Mouse (Mus musculus): ENCODE results near the gene Edrf1. TPM values are rescaled to one million over a fixed set of nuclear protein-coding genes. Genes with fewer than 3 reads are reported as not detected.
"Not testable (repeated sequence)": the region's sequence is repeated elsewhere in the genome, so short reads cannot be mapped to it uniquely, and the experiment has no call there.

Edrf1 gene
- total and polyA plus RNA-seq, 2 experiments from 2014 or later, result 10.5 to 25.6 TPM

GRCm38 (mm10) chr7:133683626-133684025 is 46.3 kb downstream of the Edrf1 start:
- TF ChIP-seq CTCF (IDR thresholded peaks at IDR 0.05), result no peak
- no peak for DNase-seq (ENCODE audit: low spot score)
- no peak overlapping the region for H3K9ac ChIP-seq (replicated peaks; ENCODE audit: low read length, poor library complexity, severe bottlenecking)
- no peak overlapping the region for H3K27ac ChIP-seq (ENCODE audit: low read depth, low read length)
- no peaks in the 10 kb centered on the region for H3K27me3 ChIP-seq (ENCODE audit: insufficient read depth, low read length)
- H3K36me3 ChIP-seq (ENCODE audit: insufficient read depth, low read length), result peaks cover 6% of the 10 kb centered on the region; the same call in 1 of the 2 replicates
- ATAC-seq (ENCODE audit: low FRiP score), result no peak
- H3K4me3 ChIP-seq (ENCODE audit: low read depth, low read length), result no peak overlapping the region
- no peak overlapping the region for H3K4me2 ChIP-seq (ENCODE audit: low read depth, low read length, poor library complexity, severe bottlenecking)
- 77% methylated on average over 5 of the region's 5 CpGs for WGBS
- no peaks in the 10 kb centered on the region for H3K4me1 ChIP-seq (ENCODE audit: insufficient read depth, low read length)
- 0 out of 2 replicates have a peak, but pooled peaks cover 4% of the 10 kb centered on the region for H3K9me3 ChIP-seq (ENCODE audit: low read length)

GRCm38 (mm10) chr7:133684110-133684509 is 46.8 kb downstream of the Edrf1 start:
- peak; percentile 60 for TF ChIP-seq CTCF (IDR thresholded peaks at IDR 0.05)
- no peaks in the 10 kb centered on the region for H3K4me1 ChIP-seq (ENCODE audit: insufficient read depth, low read length)
- H3K4me3 ChIP-seq (ENCODE audit: low read depth, low read length), result no peak overlapping the region
- H3K9ac ChIP-seq (replicated peaks; ENCODE audit: low read length, poor library complexity, severe bottlenecking), result no peak overlapping the region
- 0 out of 2 replicates have a peak, but pooled peaks cover 4% of the 10 kb centered on the region for H3K9me3 ChIP-seq (ENCODE audit: low read length)
- DNase-seq (ENCODE audit: low spot score), result no peak
- H3K4me2 ChIP-seq (ENCODE audit: low read depth, low read length, poor library complexity, severe bottlenecking), result no peak overlapping the region
- H3K27ac ChIP-seq (ENCODE audit: low read depth, low read length), result no peak overlapping the region
- ATAC-seq (ENCODE audit: low FRiP score), result no peak
- no peaks in the 10 kb centered on the region for H3K27me3 ChIP-seq (ENCODE audit: insufficient read depth, low read length)
- peaks cover 11% of the 10 kb centered on the region; the same call in 1 of the 2 replicates for H3K36me3 ChIP-seq (ENCODE audit: insufficient read depth, low read length)
- 81% methylated on average over 5 of the region's 5 CpGs for WGBS

- WGBS, result 97% methylated on average over 6 of the region's 6 CpGs
- ATAC-seq (ENCODE audit: low FRiP score) (no peak), DNase-seq (ENCODE audit: low spot score) (no peak)
- H3K9ac ChIP-seq (replicated peaks; ENCODE audit: low read length, poor library complexity, severe bottlenecking), result no peak overlapping the region
- H3K27me3 ChIP-seq (ENCODE audit: insufficient read depth, low read length), result no peaks in the 10 kb centered on the region
- no peak overlapping the region for H3K4me2 ChIP-seq (ENCODE audit: low read depth, low read length, poor library complexity, severe bottlenecking)
- H3K9me3 ChIP-seq (ENCODE audit: low read length), result 0 out of 2 replicates have a peak, but pooled peaks cover 4% of the 10 kb centered on the region
- no peak for TF ChIP-seq CTCF (IDR thresholded peaks at IDR 0.05)
- H3K27ac ChIP-seq (ENCODE audit: low read depth, low read length), result no peak overlapping the region
- no peaks in the 10 kb centered on the region for H3K4me1 ChIP-seq (ENCODE audit: insufficient read depth, low read length)
- peaks cover 17% of the 10 kb centered on the region; the same call in 1 of the 2 replicates for H3K36me3 ChIP-seq (ENCODE audit: insufficient read depth, low read length)
- H3K4me3 ChIP-seq (ENCODE audit: low read depth, low read length), result no peak overlapping the region
These were observed 47.4 kb downstream of the Edrf1 start for GRCm38 (mm10) chr7:133684701-133685100.

- not testable (repeated sequence) for H3K27ac ChIP-seq (ENCODE audit: low read depth, low read length); H3K4me2 ChIP-seq (ENCODE audit: low read depth, low read length, poor library complexity, severe bottlenecking); H3K27me3 ChIP-seq (ENCODE audit: insufficient read depth, low read length); H3K4me3 ChIP-seq (ENCODE audit: low read depth, low read length); H3K9ac ChIP-seq (replicated peaks; ENCODE audit: low read length, poor library complexity, severe bottlenecking); ATAC-seq (ENCODE audit: low FRiP score); DNase-seq (ENCODE audit: low spot score); H3K4me1 ChIP-seq (ENCODE audit: insufficient read depth, low read length); H3K9me3 ChIP-seq (ENCODE audit: low read length)
- peaks cover 21% of the 10 kb centered on the region; the same call in 1 of the 2 replicates for H3K36me3 ChIP-seq (ENCODE audit: insufficient read depth, low read length)
These were observed 48.3 kb downstream of the Edrf1 start for GRCm38 (mm10) chr7:133685644-133686043.

DNA sequence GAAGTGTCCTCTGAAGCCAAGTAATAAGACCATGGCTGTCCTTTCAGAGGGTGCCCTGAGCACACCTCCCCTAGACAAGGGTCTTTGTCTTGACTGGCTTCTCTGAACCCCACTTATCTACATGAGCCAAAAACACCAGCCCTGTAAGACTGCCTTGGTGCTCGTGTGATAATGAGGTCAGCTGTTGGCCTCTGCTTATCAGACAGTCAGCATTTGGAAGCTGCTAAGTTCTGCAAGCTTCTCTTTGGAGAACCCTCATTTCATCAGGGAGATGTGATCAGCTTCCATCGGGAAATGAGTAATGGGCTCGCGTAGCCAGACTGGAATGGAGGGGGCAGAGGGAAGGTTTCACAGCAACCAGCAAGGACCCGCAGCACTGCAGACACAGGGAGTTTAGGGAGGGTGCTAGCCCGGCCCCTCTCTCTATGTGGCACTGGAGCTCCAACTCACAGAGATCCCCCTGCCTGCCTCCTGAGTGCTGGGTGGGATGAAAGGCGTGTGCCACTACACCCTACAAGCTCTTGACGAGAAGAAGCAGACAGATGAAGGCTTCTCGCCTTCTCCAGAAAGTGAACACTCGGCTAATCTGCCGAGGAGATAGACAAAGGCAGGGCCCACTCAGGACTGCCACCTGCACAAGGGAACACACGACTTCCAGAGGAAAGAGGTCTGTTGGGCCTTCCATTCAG is 60.8 kb downstream of the Edrf1 start:
- H3K4me3 ChIP-seq (ENCODE audit: low read depth, low read length), result no peak overlapping the region
- H3K36me3 ChIP-seq (ENCODE audit: insufficient read depth, low read length), result peaks cover 18% of the 10 kb centered on the region
- no peak for TF ChIP-seq CTCF (IDR thresholded peaks at IDR 0.05)
- H3K4me2 ChIP-seq (ENCODE audit: low read depth, low read length, poor library complexity, severe bottlenecking), result no peak overlapping the region
- no peak overlapping the region for H3K9ac ChIP-seq (replicated peaks; ENCODE audit: low read length, poor library complexity, severe bottlenecking)
- ATAC-seq (ENCODE audit: low FRiP score), result no peak
- no peaks in the 10 kb centered on the region for H3K4me1 ChIP-seq (ENCODE audit: insufficient read depth, low read length)
- 92% methylated on average over 12 of the region's 12 CpGs for WGBS
- H3K9me3 ChIP-seq (ENCODE audit: low read length), result no peaks in the 10 kb centered on the region
- H3K27me3 ChIP-seq (ENCODE audit: insufficient read depth, low read length), result no peaks in the 10 kb centered on the region
- DNase-seq (ENCODE audit: low spot score), result no peak
- no peak overlapping the region for H3K27ac ChIP-seq (ENCODE audit: low read depth, low read length)

- TF ChIP-seq CTCF (IDR thresholded peaks at IDR 0.05), result no peak
- H3K9me3 ChIP-seq (ENCODE audit: low read length), result no peaks in the 10 kb centered on the region
- H3K4me1 ChIP-seq (ENCODE audit: insufficient read depth, low read length), result no peaks in the 10 kb centered on the region
- H3K27me3 ChIP-seq (ENCODE audit: insufficient read depth, low read length), result no peaks in the 10 kb centered on the region
- no peak overlapping the region for H3K4me3 ChIP-seq (ENCODE audit: low read depth, low read length)
- 95% methylated on average over 4 of the region's 4 CpGs for WGBS
- no peak overlapping the region for H3K4me2 ChIP-seq (ENCODE audit: low read depth, low read length, poor library complexity, severe bottlenecking)
- no peak for ATAC-seq (ENCODE audit: low FRiP score)
- no peak for DNase-seq (ENCODE audit: low spot score)
- no peak overlapping the region for H3K27ac ChIP-seq (ENCODE audit: low read depth, low read length)
- H3K9ac ChIP-seq (replicated peaks; ENCODE audit: low read length, poor library complexity, severe bottlenecking), result no peak overlapping the region
- H3K36me3 ChIP-seq (ENCODE audit: insufficient read depth, low read length), result peaks cover 18% of the 10 kb centered on the region
These were observed 62.5 kb downstream of the Edrf1 start for GRCm38 (mm10) chr7:133699885-133700284.

Data from midbrain, postnatal 0 days (tissue).